Mouse (Mus musculus) right cerebral cortex, adult 2 months (tissue): ENCODE results near the gene Sort1.
"Not testable (repeated sequence)": the region's sequence is repeated elsewhere in the genome, so short reads cannot be mapped to it uniquely, and the experiment has no call there.

Experiments used
- DNase-seq, 2 experiments: peaks; one replicate each; pipeline ENCODE4 v3.0.0; 2021 to 2022; ENCODE audit warnings: low spot score in 2 of 2

Gene Sort1

GRCm38 (mm10) chr3:108283781-108284601 is at the start of gene Sort1:
Sort1 (plus strand) TSS chr3:108284082.
- DNase-seq, result peak; percentile 87 to 92

- not testable (repeated sequence) for DNase-seq
Measured at GRCm38 (mm10) chr3:108237474-108238102, 46.3 kb upstream of the Sort1 start.

DNA sequence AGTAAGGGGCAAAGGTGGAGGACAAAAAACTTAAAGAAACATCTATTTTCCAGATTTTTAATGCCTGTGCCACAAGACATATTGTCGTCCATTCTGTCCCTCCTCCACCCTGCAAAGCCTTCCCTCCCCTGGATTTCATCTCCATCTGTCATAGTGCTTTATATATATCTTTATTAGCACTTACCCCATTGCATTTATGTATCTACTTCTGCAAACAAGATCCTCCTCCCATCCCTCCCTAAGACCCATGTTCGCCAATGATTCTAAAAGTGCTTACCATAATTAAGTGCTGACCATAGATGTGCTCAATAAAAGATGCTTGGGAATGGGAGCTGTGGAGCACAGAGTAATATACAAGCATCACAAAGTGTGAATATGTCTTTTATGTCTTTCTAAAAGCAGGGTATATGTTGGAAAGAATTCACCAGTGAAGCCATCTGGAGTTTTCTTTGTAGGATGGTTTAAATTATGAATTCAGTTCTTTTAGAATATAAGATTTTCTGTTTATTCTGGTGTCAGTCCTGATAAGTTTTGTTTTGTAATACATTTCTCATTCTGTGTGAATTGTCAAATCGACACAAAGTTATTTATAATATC is 42.5 kb upstream of the Sort1 start:
- no peak for DNase-seq

DNA sequence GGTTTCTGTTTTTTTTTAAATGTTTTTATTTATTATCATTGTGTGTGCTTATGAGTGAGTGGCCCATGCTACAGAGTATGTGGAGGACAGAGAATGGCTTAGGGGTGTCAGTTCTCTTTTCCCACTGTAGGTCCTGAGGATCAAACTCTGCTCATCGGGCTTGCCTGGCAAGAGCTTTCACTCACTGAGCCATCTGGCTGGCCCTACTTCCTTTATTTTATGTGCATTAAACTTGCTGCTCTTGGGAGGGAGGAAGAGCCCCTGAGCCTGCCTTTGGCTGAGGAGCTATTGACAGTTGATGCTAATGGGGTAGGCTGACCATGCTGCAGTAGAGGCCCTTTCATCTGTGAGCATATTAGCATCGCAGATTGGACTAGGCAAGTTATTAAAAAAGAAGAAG is 37.0 kb upstream of the Sort1 start:
- no peak for DNase-seq

DNA sequence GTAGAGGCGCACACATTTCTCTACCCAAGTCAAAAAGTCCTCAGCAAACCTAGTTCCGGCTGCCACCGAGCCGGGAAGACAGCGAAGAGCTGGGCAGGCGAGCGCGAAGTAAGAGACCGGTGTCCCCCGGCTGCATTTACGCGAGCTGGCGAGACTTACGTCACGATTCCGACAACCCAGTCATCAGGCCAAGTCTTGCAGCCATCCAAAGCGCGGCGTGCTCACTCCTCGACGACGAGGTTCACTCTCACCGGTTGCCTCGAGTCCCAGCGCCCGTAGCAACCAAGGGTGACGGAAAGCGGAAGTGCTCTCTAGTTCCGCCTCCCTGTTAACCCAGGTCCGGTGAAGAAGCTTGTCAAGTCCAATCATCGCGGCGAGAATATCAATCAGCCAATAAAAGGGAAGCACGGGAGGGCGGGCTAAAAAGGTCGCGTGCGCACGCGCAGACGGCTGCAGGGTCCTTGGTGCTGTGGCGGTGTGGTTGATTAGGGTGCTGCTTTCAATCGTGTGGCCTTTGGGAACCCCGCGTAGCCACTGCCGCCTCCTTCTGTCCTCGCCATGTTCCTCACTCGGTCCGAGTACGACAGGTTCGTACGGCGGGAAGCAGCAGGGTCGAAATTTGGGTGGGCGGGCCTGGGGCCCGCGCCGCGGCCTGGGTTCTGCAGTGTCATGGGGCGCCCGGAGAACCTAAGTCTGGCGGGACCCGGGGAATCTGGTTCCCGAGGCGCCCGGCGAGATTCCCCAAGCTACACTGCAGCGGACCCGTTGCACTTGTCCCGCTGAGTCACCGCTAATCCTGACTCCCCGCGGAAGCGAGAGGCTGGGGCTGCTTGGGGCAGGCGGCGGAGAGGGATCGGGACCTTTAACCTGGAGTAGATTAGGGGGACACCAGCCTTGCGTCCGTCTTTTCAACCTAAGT is 26.9 kb upstream of the Sort1 start, which contains the start of gene Psma5:
TSS of gene Psma5 (plus strand) at position 208 of the 919 bp plus-strand sequence.
- peak; percentile 95 for DNase-seq

GRCm38 (mm10) chr3:108257831-108258500 is 25.9 kb upstream of the Sort1 start:
- no peak for DNase-seq

GRCm38 (mm10) chr3:108259319-108259718 is 24.6 kb upstream of the Sort1 start:
- no peak for DNase-seq

- DNase-seq, result not testable (repeated sequence)
Measured at GRCm38 (mm10) chr3:108279495-108279894, 4.4 kb upstream of the Sort1 start.

- DNase-seq, result no peak
Measured at GRCm38 (mm10) chr3:108282401-108283240, 1.3 kb upstream of the Sort1 start.

DNA sequence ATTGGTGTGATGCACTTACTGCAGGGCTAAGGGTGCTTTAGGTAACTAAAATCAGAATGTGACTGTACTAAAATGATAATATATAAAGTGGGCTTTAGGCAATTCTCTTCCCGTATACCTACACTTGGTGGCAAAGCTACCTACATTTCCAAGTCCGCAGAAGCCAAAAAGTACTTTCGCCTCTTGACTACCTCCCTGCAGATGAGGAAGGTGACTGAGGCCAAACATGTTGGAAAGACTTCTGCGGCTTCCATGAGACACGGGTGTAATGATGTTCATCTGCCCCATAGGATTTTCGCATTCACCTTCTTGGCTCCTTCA is 681 bp upstream of the Sort1 start:
- DNase-seq, result no peak

DNA sequence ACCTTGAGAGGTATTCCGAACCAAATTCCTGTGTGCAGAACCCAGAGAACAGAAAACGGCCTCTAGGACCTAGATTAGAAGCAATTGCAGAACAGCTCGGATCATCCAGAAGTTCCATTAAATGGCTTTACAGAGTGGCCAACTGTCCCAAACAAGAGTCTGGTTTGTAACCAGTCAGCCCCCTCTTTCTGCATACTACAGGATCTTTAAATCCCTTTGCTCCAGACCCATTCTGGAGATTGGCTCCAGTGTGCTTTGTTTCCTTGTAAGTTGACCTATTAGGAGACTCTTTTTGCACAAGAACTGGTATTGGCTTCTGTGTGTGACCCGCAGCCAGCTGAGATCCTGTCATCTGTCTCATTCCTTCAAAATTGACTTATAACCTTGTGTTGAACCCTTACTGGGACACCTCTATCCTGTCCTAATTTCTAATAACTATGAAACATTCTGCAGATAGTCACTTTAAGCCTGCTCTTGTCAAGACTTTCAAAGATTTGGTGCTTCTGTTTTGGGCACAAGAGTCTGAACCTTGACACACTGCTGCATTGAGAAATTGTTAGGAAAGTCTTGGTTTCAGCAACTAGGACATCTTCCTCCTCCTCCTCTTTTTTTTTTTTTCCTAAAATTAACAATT is 1.3 kb downstream of the Sort1 start:
- no peak for DNase-seq

GRCm38 (mm10) chr3:108286671-108287439 is 3.0 kb downstream of the Sort1 start:
- no peak for DNase-seq

GRCm38 (mm10) chr3:108287811-108288805 is 4.2 kb downstream of the Sort1 start:
- DNase-seq, result peak in 1 of 2 experiments; percentile 40

DNA sequence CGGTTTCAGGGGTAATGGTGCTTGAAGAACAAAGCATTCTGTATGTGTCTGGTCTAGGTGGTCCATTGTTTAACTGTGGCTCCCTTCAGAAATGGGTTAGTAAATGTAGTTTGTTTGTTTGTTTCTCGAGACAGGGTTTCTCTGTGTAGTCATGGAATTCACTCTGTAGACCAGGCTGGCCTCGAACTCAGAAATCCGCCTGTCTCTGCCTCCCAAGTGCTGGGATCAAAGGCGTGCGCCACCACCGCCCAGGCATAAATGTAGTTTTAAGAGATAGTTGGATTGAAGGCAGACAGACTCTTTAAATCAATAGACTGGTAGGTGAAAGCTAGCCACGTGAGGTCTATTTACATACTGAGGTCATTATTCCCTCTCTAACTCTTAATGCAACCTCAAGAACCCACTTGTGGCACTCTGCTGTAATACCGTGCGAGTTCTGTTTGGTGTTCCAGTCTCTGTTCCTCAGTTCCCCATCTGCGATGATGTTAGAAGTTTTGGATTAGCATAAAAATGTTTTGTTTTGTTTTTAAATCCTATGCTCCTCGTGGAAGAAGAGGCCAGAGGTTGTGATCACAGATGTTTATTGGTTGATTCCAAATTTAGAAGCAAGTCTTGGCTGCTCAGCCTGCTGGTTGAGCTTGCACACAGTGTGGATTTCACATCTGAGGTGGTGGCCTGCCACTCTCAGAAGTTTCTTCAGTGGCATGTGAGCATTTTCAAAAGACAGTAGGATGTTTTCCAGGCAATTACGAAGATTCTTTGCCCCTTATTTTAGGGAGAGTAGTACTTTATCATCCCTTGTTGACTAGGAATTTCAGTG is 5.6 kb downstream of the Sort1 start:
- DNase-seq, result no peak

GRCm38 (mm10) chr3:108291036-108291799 is 7.3 kb downstream of the Sort1 start:
- DNase-seq, result no peak

DNA sequence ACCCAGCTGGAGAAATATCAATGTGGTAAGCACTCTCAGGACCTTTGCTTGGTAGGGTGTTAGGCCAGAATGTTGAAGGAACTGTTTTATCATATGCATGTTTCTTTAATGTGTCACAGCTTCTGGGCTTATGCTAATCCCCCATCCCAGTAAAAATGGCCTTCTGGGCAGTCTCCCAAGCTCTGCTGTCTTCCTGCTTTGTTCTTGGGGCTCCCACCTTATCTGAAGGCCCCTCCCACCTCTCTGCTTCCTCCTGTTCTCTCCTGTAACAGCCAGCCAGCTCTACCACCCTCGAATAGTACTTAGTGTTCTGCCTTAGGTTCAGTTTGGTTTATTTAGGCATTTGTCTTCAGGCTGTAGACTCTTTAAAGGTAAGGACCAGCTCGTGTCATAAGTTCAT is 10.5 kb downstream of the Sort1 start:
- DNase-seq, result no peak
